Mouse (Mus musculus): ENCODE results near the gene Kat5. TPM values are rescaled to one million over a fixed set of nuclear protein-coding genes. Genes with fewer than 3 reads are reported as not detected.

Gene Kat5
- polyA plus RNA-seq, 1 experiment from 2014 or later, result 24.7 TPM

GRCm38 (mm10) chr19:5647791-5648190, 37.8 kb upstream of the Kat5 start:
- Histone ChIP-seq H3K4me1 (ENCODE audit: control insufficient read depth, insufficient read depth, low read length) (peaks cover 5% of the 10 kb centered on the region), H3K36me3 (ENCODE audit: control insufficient read depth, insufficient read depth, low read length) (peaks cover 77% of the 10 kb centered on the region), H3K9me3 (ENCODE audit: control insufficient read depth, low read length) (no peaks in the 10 kb centered on the region), H3K4me3 (ENCODE audit: low read depth, low read length) (no peak overlapping the region), H3K27ac (replicated peaks; ENCODE audit: low read depth, low read length) (peak overlapping the region; percentile 80; the same call in 1 of the 2 replicates), H3K27me3 (replicated peaks; ENCODE audit: control insufficient read depth, insufficient read depth, low read length) (no peaks in the 10 kb centered on the region), H3K9ac (ENCODE audit: low read depth, low read length) (peak overlapping the region; percentile 2; the same call in 1 of the 2 replicates), H3K4me2 (ENCODE audit: low read depth, low read length) (no peak overlapping the region)
- no peak for ATAC-seq (ENCODE audit: low read depth)
- DNase-seq (ENCODE audit: low spot score), result no peak
- WGBS, result 95% methylated on average over 6 of the region's 6 CpGs

- Histone ChIP-seq H3K9me3 (ENCODE audit: control insufficient read depth, low read length) (no peaks in the 10 kb centered on the region), H3K4me1 (ENCODE audit: control insufficient read depth, insufficient read depth, low read length) (peaks cover 5% of the 10 kb centered on the region), H3K4me2 (ENCODE audit: low read depth, low read length) (no peak overlapping the region), H3K36me3 (ENCODE audit: control insufficient read depth, insufficient read depth, low read length) (peaks cover 78% of the 10 kb centered on the region), H3K9ac (ENCODE audit: low read depth, low read length) (no peak overlapping the region), H3K27me3 (replicated peaks; ENCODE audit: control insufficient read depth, insufficient read depth, low read length) (no peaks in the 10 kb centered on the region), H3K4me3 (ENCODE audit: low read depth, low read length) (no peak overlapping the region), H3K27ac (replicated peaks; ENCODE audit: low read depth, low read length) (no peak overlapping the region)
- ATAC-seq (ENCODE audit: low read depth), result no peak
- no peak for DNase-seq (ENCODE audit: low spot score)
- WGBS, result 93% methylated on average over 7 of the region's 8 CpGs
Measured at GRCm38 (mm10) chr19:5646731-5647330, 36.8 kb upstream of the Kat5 start.

GRCm38 (mm10) chr19:5645280-5645679, 35.2 kb upstream of the Kat5 start:
- Histone ChIP-seq H3K9ac (ENCODE audit: low read depth, low read length) (no peak overlapping the region), H3K36me3 (ENCODE audit: control insufficient read depth, insufficient read depth, low read length) (peaks cover 78% of the 10 kb centered on the region), H3K27ac (replicated peaks; ENCODE audit: low read depth, low read length) (no peak overlapping the region), H3K4me1 (ENCODE audit: control insufficient read depth, insufficient read depth, low read length) (peaks cover 5% of the 10 kb centered on the region), H3K9me3 (ENCODE audit: control insufficient read depth, low read length) (no peaks in the 10 kb centered on the region), H3K4me3 (ENCODE audit: low read depth, low read length) (no peak overlapping the region), H3K4me2 (ENCODE audit: low read depth, low read length) (no peak overlapping the region), H3K27me3 (replicated peaks; ENCODE audit: control insufficient read depth, insufficient read depth, low read length) (no peaks in the 10 kb centered on the region)
- DNase-seq (ENCODE audit: low spot score), result no peak
- no peak for ATAC-seq (ENCODE audit: low read depth)
- WGBS, result 93% methylated on average over 9 of the region's 9 CpGs

GRCm38 (mm10) chr19:5641641-5642040, 31.6 kb upstream of the Kat5 start:
- Histone ChIP-seq H3K27me3 (replicated peaks; ENCODE audit: control insufficient read depth, insufficient read depth, low read length) (no peaks in the 10 kb centered on the region), H3K27ac (replicated peaks; ENCODE audit: low read depth, low read length) (no peak overlapping the region), H3K4me2 (ENCODE audit: low read depth, low read length) (no peak overlapping the region), H3K4me3 (ENCODE audit: low read depth, low read length) (no peak overlapping the region), H3K9ac (ENCODE audit: low read depth, low read length) (no peak overlapping the region), H3K4me1 (ENCODE audit: control insufficient read depth, insufficient read depth, low read length) (peaks cover 8% of the 10 kb centered on the region), H3K36me3 (ENCODE audit: control insufficient read depth, insufficient read depth, low read length) (peaks cover 77% of the 10 kb centered on the region), H3K9me3 (ENCODE audit: control insufficient read depth, low read length) (no peaks in the 10 kb centered on the region)
- 94% methylated on average over 8 of the region's 8 CpGs for WGBS
- no peak for ATAC-seq (ENCODE audit: low read depth)
- DNase-seq (ENCODE audit: low spot score), result no peak

- H3K27me3 ChIP-seq (replicated peaks; ENCODE audit: control insufficient read depth, insufficient read depth, low read length), result no peaks in the 10 kb centered on the region
- H3K4me1 ChIP-seq (ENCODE audit: control insufficient read depth, insufficient read depth, low read length), result peaks cover 12% of the 10 kb centered on the region
- ATAC-seq (ENCODE audit: low read depth) (no peak), DNase-seq (ENCODE audit: low spot score) (no peak)
- WGBS, result 93% methylated on average over 17 of the region's 17 CpGs
- H3K4me3 ChIP-seq (ENCODE audit: low read depth, low read length), result no peak overlapping the region
- peaks cover 73% of the 10 kb centered on the region for H3K36me3 ChIP-seq (ENCODE audit: control insufficient read depth, insufficient read depth, low read length)
- no peak overlapping the region for H3K9ac ChIP-seq (ENCODE audit: low read depth, low read length)
- H3K27ac ChIP-seq (replicated peaks; ENCODE audit: low read depth, low read length), result no peak overlapping the region
- no peaks in the 10 kb centered on the region for H3K9me3 ChIP-seq (ENCODE audit: control insufficient read depth, low read length)
- H3K4me2 ChIP-seq (ENCODE audit: low read depth, low read length), result no peak overlapping the region
Measured at GRCm38 (mm10) chr19:5641021-5641420, 31.0 kb upstream of the Kat5 start.

GRCm38 (mm10) chr19:5640339-5640738, 30.3 kb upstream of the Kat5 start:
- Histone ChIP-seq H3K27ac (replicated peaks; ENCODE audit: low read depth, low read length) (no peak overlapping the region), H3K4me2 (ENCODE audit: low read depth, low read length) (no peak overlapping the region), H3K27me3 (replicated peaks; ENCODE audit: control insufficient read depth, insufficient read depth, low read length) (no peaks in the 10 kb centered on the region), H3K9ac (ENCODE audit: low read depth, low read length) (no peak overlapping the region), H3K4me1 (ENCODE audit: control insufficient read depth, insufficient read depth, low read length) (peaks cover 12% of the 10 kb centered on the region), H3K4me3 (ENCODE audit: low read depth, low read length) (no peak overlapping the region), H3K36me3 (ENCODE audit: control insufficient read depth, insufficient read depth, low read length) (peaks cover 66% of the 10 kb centered on the region), H3K9me3 (ENCODE audit: control insufficient read depth, low read length) (no peaks in the 10 kb centered on the region)
- no peak for DNase-seq (ENCODE audit: low spot score)
- WGBS, result 72% methylated on average over 9 of the region's 9 CpGs
- ATAC-seq (ENCODE audit: low read depth), result no peak

GRCm38 (mm10) chr19:5638416-5639005, 28.5 kb upstream of the Kat5 start:
- H3K36me3 ChIP-seq (ENCODE audit: control insufficient read depth, insufficient read depth, low read length), result peaks cover 48% of the 10 kb centered on the region

GRCm38 (mm10) chr19:5637069-5638047, 27.3 kb upstream of the Kat5 start, which contains the start of gene Rela:
Gene Rela, plus strand, starts transcription at chr19:5637483.
- Histone ChIP-seq H3K9me3 (ENCODE audit: control insufficient read depth, low read length) (no peaks in the 10 kb centered on the region), H3K4me2 (ENCODE audit: low read depth, low read length) (peak within 1 kb of the TSS; percentile 92), H3K36me3 (ENCODE audit: control insufficient read depth, insufficient read depth, low read length) (peaks cover 36% of the 10 kb centered on the region), H3K27ac (replicated peaks; ENCODE audit: low read depth, low read length) (peak within 1 kb of the TSS; percentile 88), H3K9ac (ENCODE audit: low read depth, low read length) (peak within 1 kb of the TSS; percentile 87), H3K4me3 (ENCODE audit: low read depth, low read length) (peak within 1 kb of the TSS; percentile 85), H3K4me1 (ENCODE audit: control insufficient read depth, insufficient read depth, low read length) (peaks cover 12% of the 10 kb centered on the region), H3K27me3 (replicated peaks; ENCODE audit: control insufficient read depth, insufficient read depth, low read length) (no peaks in the 10 kb centered on the region)
- ATAC-seq (ENCODE audit: low read depth) (peak; percentile 88), DNase-seq (ENCODE audit: low spot score) (peak; percentile 91)
- 2% methylated on average over 44 of the region's 109 CpGs for whole genome bisulfite sequencing

More at GRCm38 (mm10) chr19:5638416-5639005, 28.5 kb upstream of the Kat5 start:
- Histone ChIP-seq H3K27me3 (replicated peaks; ENCODE audit: control insufficient read depth, insufficient read depth, low read length) (no peaks in the 10 kb centered on the region), H3K4me2 (ENCODE audit: low read depth, low read length) (peak overlapping the region; percentile 92), H3K9me3 (ENCODE audit: control insufficient read depth, low read length) (no peaks in the 10 kb centered on the region), H3K4me3 (ENCODE audit: low read depth, low read length) (peak overlapping the region; percentile 85), H3K4me1 (ENCODE audit: control insufficient read depth, insufficient read depth, low read length) (peaks cover 12% of the 10 kb centered on the region), H3K27ac (replicated peaks; ENCODE audit: low read depth, low read length) (peak overlapping the region; percentile 88; the same call in 1 of the 2 replicates), H3K9ac (ENCODE audit: low read depth, low read length) (peak overlapping the region; percentile 87)
- DNase-seq (ENCODE audit: low spot score) (no peak), ATAC-seq (ENCODE audit: low read depth) (no peak)
- 89% methylated on average over 18 of the region's 18 CpGs for WGBS

All from embryonic facial prominence, embryonic 14.5 days (tissue).